ENCODE assay signal across 8 mouse cellular contexts in the genomic region with DNA sequence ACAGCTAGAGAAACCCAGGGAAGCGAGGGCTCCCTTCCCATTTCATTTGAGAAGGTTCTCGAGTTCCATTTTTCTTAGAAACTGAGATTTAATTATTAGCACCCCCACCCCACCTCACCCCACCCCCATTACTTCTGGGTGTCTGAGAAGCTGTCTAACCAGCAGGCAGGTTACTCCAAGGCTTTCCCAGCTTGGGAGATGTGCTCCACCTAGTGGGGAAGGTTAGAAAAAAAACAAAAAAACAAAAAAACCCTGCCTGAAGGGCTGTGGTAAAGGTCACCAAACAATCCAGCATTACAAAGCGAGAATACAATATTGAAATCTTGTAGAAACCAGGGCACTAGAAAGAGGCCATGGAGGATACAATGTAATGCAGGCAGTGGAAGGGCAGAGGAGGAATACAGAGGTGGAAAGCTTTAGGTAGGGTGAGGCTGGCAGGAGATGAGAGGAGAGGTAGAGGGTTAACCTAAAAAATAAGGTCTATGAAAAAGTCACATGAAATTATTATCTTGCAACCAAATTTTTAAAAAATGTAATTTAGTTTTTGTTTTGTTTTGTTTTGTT. TPM values are rescaled to one million over a fixed set of nuclear protein-coding genes. Genes with fewer than 3 reads are reported as not detected.
DNase-seq lines count a peak whose midpoint lies in the region; ATAC-seq and TF ChIP-seq lines count a peak whose summit lies in the region.

No protein-coding gene starts in this region.

- WGBS in intestine, embryonic 16.5 days = 36% methylated on average over 3 of the region's 3 CpGs

- 0 out of 2 replicates have a peak, but pooled peaks have one; percentile 38 for ATAC-seq in intestine, embryonic 16.5 days

- DNase-seq in gastrocnemius, adult 2 months = no peak
- no peak for DNase-seq in gastrocnemius, postnatal 25 days
- peak; percentile 57 for DNase-seq in ES-CJ7 (ENCODE audit: low read depth, low spot score)
- DNase-seq in embryo, embryonic 10 days (ENCODE audit: low spot score) = peak; percentile 67
- DNase-seq in naive thymus-derived CD4-positive, alpha-beta T cell, adult 2 months (ENCODE audit: low read depth) = peak; percentile 6
- no peak for DNase-seq in spleen, postnatal 14 days (ENCODE audit: low spot score in 2 of 2)
- no peak for DNase-seq in right cerebral cortex, postnatal 25 days

- H3K36me3 ChIP-seq in intestine, embryonic 16.5 days (ENCODE audit: control insufficient read depth, insufficient read depth, low read length) = no peaks in the 10 kb centered on the region

- no peak overlapping the region for H3K4me3 ChIP-seq in gastrocnemius, adult 2 months
- H3K4me3 ChIP-seq in intestine, embryonic 16.5 days (ENCODE audit: low read length) = no peak overlapping the region

- H3K9ac ChIP-seq in intestine, embryonic 16.5 days (ENCODE audit: low read depth, low read length) = no peak overlapping the region

- H3K27me3 ChIP-seq in intestine, embryonic 16.5 days (replicated peaks; ENCODE audit: control insufficient read depth, insufficient read depth, low read length) = no peaks in the 10 kb centered on the region

- peak; percentile 60 for TF ChIP-seq CTCF in gastrocnemius, adult 2 months (IDR thresholded peaks at IDR 0.05)

- H3K9me3 ChIP-seq in intestine, embryonic 16.5 days (ENCODE audit: control insufficient read depth, low read length) = no peaks in the 10 kb centered on the region

- intact Hi-C loops in gastrocnemius, adult 2 months (cut with DNase I) = loop anchor here (2.0 kb wide), 1 partner anchor 210 kb away; no protein-coding TSS in a partner anchor

- no peaks in the 10 kb centered on the region for H3K4me1 ChIP-seq in intestine, embryonic 16.5 days (ENCODE audit: control insufficient read depth, insufficient read depth, low read length)

- no peak overlapping the region for H3K4me2 ChIP-seq in intestine, embryonic 16.5 days (ENCODE audit: low read depth, low read length)

- no peak overlapping the region for H3K27ac ChIP-seq in gastrocnemius, adult 2 months
- H3K27ac ChIP-seq in intestine, embryonic 16.5 days (ENCODE audit: low read length) = no peak overlapping the region

RNA-seq across cellular contexts. Expression of a gene that starts 57.2 kb away (rescaled TPM):
- under 1 TPM in 1 of 2 experiments, not detected in 1; 0.11 TPM for total RNA-seq in gastrocnemius, adult 2 months (2021)
- total RNA-seq in gastrocnemius, postnatal 25 days (2021) = under 1 TPM in 1 of 2 experiments, not detected in 1; 0.28 TPM
- 15.2 and 16.0 TPM in 2 replicates for polyA plus RNA-seq in intestine, embryonic 16.5 days (2015; fragmentation: Nextera tagmentation; extraction: Ambion mirVana)

Comparison
In these comparisons a context has a peak if more than half of its experiments do, and no peak if none do; other contexts are left out.
1. DNase-seq: peak in ES-CJ7 (single experiment), embryo, embryonic 10 days (single experiment) and naive thymus-derived CD4-positive, alpha-beta T cell, adult 2 months (single experiment); none in gastrocnemius, adult 2 months (single experiment), gastrocnemius, postnatal 25 days (single experiment), spleen, postnatal 14 days (0 of 2) and right cerebral cortex, postnatal 25 days (single experiment).